Mouse (Mus musculus): Measurements from ENCODE around the gene Gramd1b.

DNA sequence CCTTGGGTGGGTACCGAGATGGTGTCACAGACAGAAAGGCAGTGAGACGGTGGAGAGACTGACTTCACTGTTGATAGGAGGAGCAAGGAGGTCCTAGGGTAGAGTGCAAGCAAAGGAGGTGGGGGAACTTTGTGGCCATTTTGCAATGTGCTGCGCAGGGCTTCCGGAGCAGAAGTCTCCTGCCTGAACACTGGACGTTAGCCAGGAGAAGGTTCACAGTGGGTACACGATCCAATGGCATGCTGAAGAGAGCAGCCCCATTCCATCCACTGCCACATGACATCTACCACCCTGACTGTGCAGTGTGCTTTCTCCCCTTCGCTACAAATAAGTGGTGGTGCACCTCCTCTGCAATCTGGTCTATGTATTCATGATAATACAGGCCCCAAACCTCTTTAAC is 258.4 kb downstream of the Gramd1b start:
- no peak for TF ChIP-seq CTCF (IDR thresholded peaks at IDR 0.05; ENCODE audit: insufficient read depth, low read depth, low read length)
- TF ChIP-seq POLR2A (IDR thresholded peaks at IDR 0.05; ENCODE audit: insufficient read depth, low read depth, low read length) = no peak
